Mouse (Mus musculus) hematopoietic stem cell, adult 5-6 weeks (primary cell): ENCODE measurements at regions not wholly inside any gene's neighbourhood (a gene's known extent, or its start where the extent isn't known, plus 50 kb on each side); places are given as distances from the start of the nearest gene placed in this dataset.

Source experiments
- ATAC-seq, 2 experiments: fragments of 125-278 bp in 1 of 2; replicated peaks in 1 of 2; 2 replicates each; pipeline ENCODE4 v1.8.0; 2016 to 2017; ENCODE audit warnings: inconsistent platforms in 2 of 2, mild to moderate bottlenecking in 2 of 2, moderate number of reproducible peaks in 2 of 2, low read depth in 1 of 2, moderate TSS enrichment in 1 of 2; ENCODE audit not compliant: low FRiP score in 2 of 2, poor library complexity in 2 of 2, severe bottlenecking in 2 of 2, insufficient read depth in 1 of 2, low TSS enrichment in 1 of 2

- no peak for ATAC-seq
These were observed 435.9 kb downstream of the Vrk1 start for GRCm38 (mm10) chr12:106445976-106446375.

- ATAC-seq: no peak
These were observed 437.0 kb downstream of the Vrk1 start for GRCm38 (mm10) chr12:106446876-106447532.

GRCm38 (mm10) chr12:106448551-106448950 is 438.5 kb downstream of the Vrk1 start:
- ATAC-seq: no peak

- no peak for ATAC-seq
These were observed 443.5 kb downstream of the Vrk1 start for GRCm38 (mm10) chr12:106453491-106453890.

- ATAC-seq: no peak
These were observed 448.2 kb downstream of the Vrk1 start for GRCm38 (mm10) chr12:106458215-106458614.

GRCm38 (mm10) chr12:106460650-106461049 is 450.6 kb downstream of the Vrk1 start:
- ATAC-seq: no peak

- no peak for ATAC-seq
These were observed 452.3 kb downstream of the Vrk1 start for GRCm38 (mm10) chr12:106462281-106462680.

GRCm38 (mm10) chr12:106464701-106465100 is 454.7 kb downstream of the Vrk1 start:
- ATAC-seq: no peak

GRCm38 (mm10) chr12:106468173-106468860 is 458.3 kb downstream of the Vrk1 start:
- ATAC-seq: no peak

- peak in 1 of 2 experiments; percentile 32; a peak in 2 of 4 replicates for ATAC-seq
These were observed 464.6 kb downstream of the Vrk1 start for GRCm38 (mm10) chr12:106474501-106475165.

GRCm38 (mm10) chr12:106475486-106476050 is 465.5 kb downstream of the Vrk1 start:
- ATAC-seq: no peak

- ATAC-seq: no peak
These were observed 467.1 kb downstream of the Vrk1 start for GRCm38 (mm10) chr12:106477040-106477665.

GRCm38 (mm10) chr12:106477731-106478130 is 467.7 kb downstream of the Vrk1 start:
- ATAC-seq: no peak

- ATAC-seq: no peak
These were observed 468.4 kb downstream of the Vrk1 start for GRCm38 (mm10) chr12:106478381-106478781.

GRCm38 (mm10) chr12:106479067-106479877 is 469.2 kb downstream of the Vrk1 start:
- ATAC-seq: no peak

- ATAC-seq: no peak
These were observed 469.8 kb downstream of the Vrk1 start for GRCm38 (mm10) chr12:106479878-106480194.
